Mouse (Mus musculus): ENCODE results near the gene B3gnt2. TPM values are rescaled to one million over a fixed set of nuclear protein-coding genes. Genes with fewer than 3 reads are reported as not detected.

B3gnt2 gene
- polyA plus RNA-seq, 1 experiment from 2014 or later: 2.7 TPM

DNA sequence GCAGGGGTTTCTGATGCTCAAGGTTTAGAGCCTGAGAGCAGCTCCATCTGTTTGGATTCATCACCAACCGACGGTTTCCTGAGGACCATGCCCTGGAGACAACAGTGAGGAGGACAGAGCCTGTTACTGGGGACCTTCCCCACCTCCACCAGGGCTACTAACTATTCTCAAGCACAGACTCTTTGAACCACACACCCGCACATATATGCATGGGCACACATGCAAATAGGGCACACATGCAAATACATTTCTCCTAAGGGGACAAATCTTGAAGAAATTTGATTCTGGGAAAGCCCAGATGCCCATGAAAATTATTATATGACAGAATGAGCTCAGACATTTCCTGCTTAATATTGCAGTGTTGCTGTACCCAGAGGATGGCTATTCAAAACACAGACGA lies 95.3 kb downstream of the B3gnt2 start:
- WGBS: 74% methylated on average over 4 of the region's 4 CpGs
- no peak for ATAC-seq (replicated peaks; ENCODE audit: insufficient number of reproducible peaks, low FRiP score, low TSS enrichment, low read depth)

DNA sequence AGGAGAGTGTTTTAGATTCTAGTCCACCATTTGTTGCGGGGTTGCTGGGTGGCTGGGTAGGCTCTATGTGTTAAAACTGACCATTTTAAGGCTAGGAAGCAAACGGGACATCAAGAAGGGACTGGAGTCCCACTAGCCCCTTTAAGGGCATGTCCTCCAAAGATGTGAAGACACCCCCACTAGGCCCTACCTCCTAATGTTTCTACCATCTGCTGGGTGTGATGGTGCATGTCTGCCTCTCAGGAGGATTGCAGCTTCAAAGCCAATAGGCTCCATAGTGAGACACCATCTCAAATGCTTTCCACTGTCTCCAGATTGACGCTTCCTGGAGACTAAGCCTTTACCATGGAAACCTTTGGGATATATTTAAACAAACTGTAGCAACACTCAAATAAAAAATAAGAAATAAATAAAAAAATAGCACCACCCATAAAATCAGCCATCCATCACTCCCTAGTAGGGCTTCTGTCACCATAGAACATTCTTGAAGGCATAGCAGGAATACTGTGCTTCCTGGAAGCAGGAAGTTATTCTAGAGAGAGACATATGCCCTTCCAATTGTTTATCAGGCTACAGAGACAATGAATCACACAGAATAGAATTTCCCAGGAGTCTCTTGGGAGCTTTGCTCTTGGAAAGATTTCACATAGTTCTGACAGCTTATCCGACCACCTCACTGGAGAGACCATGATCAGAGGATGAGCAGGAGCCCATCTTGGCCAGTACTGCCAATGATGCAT lies 97.0 kb downstream of the B3gnt2 start:
- no peak overlapping the region for H3K9ac ChIP-seq (replicated peaks; ENCODE audit: low read length)
- no peaks in the 10 kb centered on the region for H3K27me3 ChIP-seq (ENCODE audit: control insufficient read depth, insufficient read depth, low read length)
- DNase-seq (ENCODE audit: low spot score) (no peak), ATAC-seq (replicated peaks; ENCODE audit: insufficient number of reproducible peaks, low FRiP score, low TSS enrichment, low read depth) (no peak)
- H3K27ac ChIP-seq (replicated peaks; ENCODE audit: low read depth, low read length): no peak overlapping the region
- WGBS: 76% methylated on average over 4 of the region's 4 CpGs
- no peaks in the 10 kb centered on the region for H3K36me3 ChIP-seq (replicated peaks; ENCODE audit: control insufficient read depth, insufficient read depth, low read depth, low read length)
- no peak overlapping the region for H3K4me3 ChIP-seq (ENCODE audit: low read depth, low read length)
- H3K9me3 ChIP-seq (replicated peaks; ENCODE audit: control insufficient read depth, low read length): no peaks in the 10 kb centered on the region
- H3K4me1 ChIP-seq (ENCODE audit: control insufficient read depth, insufficient read depth, low read length): no peaks in the 10 kb centered on the region
- no peak overlapping the region for H3K4me2 ChIP-seq (ENCODE audit: low read depth, low read length)

More for the DNA sequence above, 95.3 kb downstream of the B3gnt2 start:
- no peak overlapping the region for H3K27ac ChIP-seq (replicated peaks; ENCODE audit: low read depth, low read length)
- DNase-seq (ENCODE audit: low spot score): no peak
- no peaks in the 10 kb centered on the region for H3K36me3 ChIP-seq (replicated peaks; ENCODE audit: control insufficient read depth, insufficient read depth, low read depth, low read length)
- no peak overlapping the region for H3K4me3 ChIP-seq (ENCODE audit: low read depth, low read length)
- H3K4me2 ChIP-seq (ENCODE audit: low read depth, low read length): no peak overlapping the region
- no peaks in the 10 kb centered on the region for H3K4me1 ChIP-seq (ENCODE audit: control insufficient read depth, insufficient read depth, low read length)
- H3K9ac ChIP-seq (replicated peaks; ENCODE audit: low read length): no peak overlapping the region
- H3K27me3 ChIP-seq (ENCODE audit: control insufficient read depth, insufficient read depth, low read length): no peaks in the 10 kb centered on the region
- no peaks in the 10 kb centered on the region for H3K9me3 ChIP-seq (replicated peaks; ENCODE audit: control insufficient read depth, low read length)

- WGBS: 48% methylated on average over 1 of the region's 1 CpGs
- no peak for ATAC-seq (replicated peaks; ENCODE audit: insufficient number of reproducible peaks, low FRiP score, low TSS enrichment, low read depth)
Measured at GRCm38 (mm10) chr11:22763055-22763454, 97.7 kb downstream of the B3gnt2 start.

DNA sequence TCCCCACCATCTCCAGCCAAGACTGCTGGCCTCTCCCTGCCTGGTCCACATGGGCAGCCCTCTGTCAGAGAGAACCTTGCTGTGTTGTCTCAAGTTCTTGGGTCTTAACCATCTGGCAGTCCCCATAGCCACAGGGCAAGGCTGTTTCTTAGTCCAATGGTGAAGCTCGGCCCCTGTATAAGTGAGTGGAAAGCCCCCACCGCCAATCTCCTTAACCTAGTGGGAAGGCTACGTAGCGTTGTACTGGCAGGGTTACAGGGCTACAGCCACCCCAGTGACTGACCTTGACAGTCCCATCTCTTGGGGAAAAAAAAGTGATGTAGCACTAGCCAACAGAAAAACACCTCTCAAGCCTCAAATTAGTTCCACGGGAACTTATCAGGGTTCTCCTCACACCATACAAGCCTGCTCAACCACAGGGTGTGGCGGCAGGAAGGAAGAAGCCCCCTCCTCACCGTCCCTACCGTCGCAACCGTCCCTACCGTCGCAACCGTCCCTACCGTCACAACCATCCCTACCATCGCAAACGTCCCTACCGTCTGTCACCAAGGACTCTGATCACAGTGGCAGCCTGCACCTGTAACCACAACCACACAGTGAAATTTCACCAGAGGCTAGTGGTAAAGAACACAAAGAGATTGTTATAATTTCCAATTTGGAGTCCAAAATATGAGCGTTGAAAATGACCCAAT lies 98.4 kb downstream of the B3gnt2 start:
- no peak overlapping the region for H3K4me3 ChIP-seq (ENCODE audit: low read depth, low read length)
- ATAC-seq (replicated peaks; ENCODE audit: insufficient number of reproducible peaks, low FRiP score, low TSS enrichment, low read depth) (no peak), DNase-seq (ENCODE audit: low spot score) (no peak)
- no peaks in the 10 kb centered on the region for H3K36me3 ChIP-seq (replicated peaks; ENCODE audit: control insufficient read depth, insufficient read depth, low read depth, low read length)
- H3K9me3 ChIP-seq (replicated peaks; ENCODE audit: control insufficient read depth, low read length): no peaks in the 10 kb centered on the region
- 86% methylated on average over 18 of the region's 18 CpGs for WGBS
- no peaks in the 10 kb centered on the region for H3K27me3 ChIP-seq (ENCODE audit: control insufficient read depth, insufficient read depth, low read length)
- H3K4me1 ChIP-seq (ENCODE audit: control insufficient read depth, insufficient read depth, low read length): no peaks in the 10 kb centered on the region
- H3K27ac ChIP-seq (replicated peaks; ENCODE audit: low read depth, low read length): no peak overlapping the region
- no peak overlapping the region for H3K9ac ChIP-seq (replicated peaks; ENCODE audit: low read length)
- H3K4me2 ChIP-seq (ENCODE audit: low read depth, low read length): no peak overlapping the region

More at GRCm38 (mm10) chr11:22763055-22763454, 97.7 kb downstream of the B3gnt2 start:
- H3K9me3 ChIP-seq (replicated peaks; ENCODE audit: control insufficient read depth, low read length): no peaks in the 10 kb centered on the region
- H3K9ac ChIP-seq (replicated peaks; ENCODE audit: low read length): no peak overlapping the region
- H3K36me3 ChIP-seq (replicated peaks; ENCODE audit: control insufficient read depth, insufficient read depth, low read depth, low read length): no peaks in the 10 kb centered on the region
- no peaks in the 10 kb centered on the region for H3K4me1 ChIP-seq (ENCODE audit: control insufficient read depth, insufficient read depth, low read length)
- no peak for DNase-seq (ENCODE audit: low spot score)
- no peaks in the 10 kb centered on the region for H3K27me3 ChIP-seq (ENCODE audit: control insufficient read depth, insufficient read depth, low read length)
- no peak overlapping the region for H3K27ac ChIP-seq (replicated peaks; ENCODE audit: low read depth, low read length)
- H3K4me2 ChIP-seq (ENCODE audit: low read depth, low read length): no peak overlapping the region
- no peak overlapping the region for H3K4me3 ChIP-seq (ENCODE audit: low read depth, low read length)

- H3K9ac ChIP-seq (replicated peaks; ENCODE audit: low read length): no peak overlapping the region
- H3K4me1 ChIP-seq (ENCODE audit: control insufficient read depth, insufficient read depth, low read length): no peaks in the 10 kb centered on the region
- ATAC-seq (replicated peaks; ENCODE audit: insufficient number of reproducible peaks, low FRiP score, low TSS enrichment, low read depth) (no peak), DNase-seq (ENCODE audit: low spot score) (no peak)
- H3K27ac ChIP-seq (replicated peaks; ENCODE audit: low read depth, low read length): no peak overlapping the region
- no peaks in the 10 kb centered on the region for H3K9me3 ChIP-seq (replicated peaks; ENCODE audit: control insufficient read depth, low read length)
- 89% methylated on average over 2 of the region's 4 CpGs for WGBS
- H3K4me2 ChIP-seq (ENCODE audit: low read depth, low read length): no peak overlapping the region
- no peaks in the 10 kb centered on the region for H3K27me3 ChIP-seq (ENCODE audit: control insufficient read depth, insufficient read depth, low read length)
- H3K4me3 ChIP-seq (ENCODE audit: low read depth, low read length): no peak overlapping the region
- H3K36me3 ChIP-seq (replicated peaks; ENCODE audit: control insufficient read depth, insufficient read depth, low read depth, low read length): no peaks in the 10 kb centered on the region
Measured at GRCm38 (mm10) chr11:22759783-22760182, 101.0 kb downstream of the B3gnt2 start.

- Histone ChIP-seq H3K4me2 (ENCODE audit: low read depth, low read length) (no peak overlapping the region), H3K4me1 (ENCODE audit: control insufficient read depth, insufficient read depth, low read length) (no peaks in the 10 kb centered on the region), H3K27ac (replicated peaks; ENCODE audit: low read depth, low read length) (no peak overlapping the region), H3K36me3 (replicated peaks; ENCODE audit: control insufficient read depth, insufficient read depth, low read depth, low read length) (no peaks in the 10 kb centered on the region), H3K4me3 (ENCODE audit: low read depth, low read length) (no peak overlapping the region), H3K27me3 (ENCODE audit: control insufficient read depth, insufficient read depth, low read length) (no peaks in the 10 kb centered on the region), H3K9ac (replicated peaks; ENCODE audit: low read length) (no peak overlapping the region), H3K9me3 (replicated peaks; ENCODE audit: control insufficient read depth, low read length) (no peaks in the 10 kb centered on the region)
- no peak for DNase-seq (ENCODE audit: low spot score)
- ATAC-seq (replicated peaks; ENCODE audit: insufficient number of reproducible peaks, low FRiP score, low TSS enrichment, low read depth): no peak
- 54% methylated on average over 3 of the region's 3 CpGs for WGBS
Measured at GRCm38 (mm10) chr11:22756168-22756980, 104.4 kb downstream of the B3gnt2 start.

- ATAC-seq (replicated peaks; ENCODE audit: insufficient number of reproducible peaks, low FRiP score, low TSS enrichment, low read depth) (no peak), DNase-seq (ENCODE audit: low spot score) (no peak)
- H3K36me3 ChIP-seq (replicated peaks; ENCODE audit: control insufficient read depth, insufficient read depth, low read depth, low read length): no peaks in the 10 kb centered on the region
- no peak overlapping the region for H3K4me2 ChIP-seq (ENCODE audit: low read depth, low read length)
- H3K9ac ChIP-seq (replicated peaks; ENCODE audit: low read length): no peak overlapping the region
- no peaks in the 10 kb centered on the region for H3K9me3 ChIP-seq (replicated peaks; ENCODE audit: control insufficient read depth, low read length)
- H3K4me3 ChIP-seq (ENCODE audit: low read depth, low read length): no peak overlapping the region
- WGBS: 81% methylated on average over 1 of the region's 1 CpGs
- H3K27ac ChIP-seq (replicated peaks; ENCODE audit: low read depth, low read length): no peak overlapping the region
- H3K27me3 ChIP-seq (ENCODE audit: control insufficient read depth, insufficient read depth, low read length): no peaks in the 10 kb centered on the region
- no peaks in the 10 kb centered on the region for H3K4me1 ChIP-seq (ENCODE audit: control insufficient read depth, insufficient read depth, low read length)
Measured at GRCm38 (mm10) chr11:22755180-22755579, 105.6 kb downstream of the B3gnt2 start.

All from embryonic facial prominence, embryonic 11.5 days (tissue).